Mouse (Mus musculus) ES-E14 (cell line): ENCODE data around the gene Cs.

Source experiments
- CHD2 ChIP-seq: IDR thresholded peaks from 2 replicates; pipeline ENCODE4 v1.6.1; 2014; ENCODE audit warnings: mild to moderate bottlenecking, low read depth, low read length, inconsistent platforms
- HCFC1 ChIP-seq: IDR thresholded peaks from 2 replicates; pipeline ENCODE4 v1.6.1; 2012; ENCODE audit warnings: low read length, inconsistent platforms, borderline replicate concordance; ENCODE audit not compliant: insufficient read depth
- MAFK ChIP-seq: IDR thresholded peaks from 2 replicates; pipeline ENCODE4 v1.6.1; 2014; ENCODE audit warnings: mild to moderate bottlenecking, low read depth, low read length, inconsistent platforms; ENCODE audit not compliant: insufficient read depth
- ZNF384 ChIP-seq: IDR thresholded peaks from 2 replicates; pipeline ENCODE4 v1.6.1; 2012; ENCODE audit warnings: low read depth, low read length, inconsistent platforms

- TF ChIP-seq CHD2 (no peak), ZNF384 (no peak), MAFK (no peak), HCFC1 (no peak)
Measured at GRCm38 (mm10) chr10:128377940-128378448, 40.5 kb downstream of the Cs start.
